Mouse (Mus musculus): Measurements from ENCODE around the gene Ccn2. TPM values are rescaled to one million over a fixed set of nuclear protein-coding genes. Genes with fewer than 3 reads are reported as not detected.

The Ccn2 gene
- polyA plus RNA-seq, 1 experiment from 2014 or later = 36.8 TPM

DNA sequence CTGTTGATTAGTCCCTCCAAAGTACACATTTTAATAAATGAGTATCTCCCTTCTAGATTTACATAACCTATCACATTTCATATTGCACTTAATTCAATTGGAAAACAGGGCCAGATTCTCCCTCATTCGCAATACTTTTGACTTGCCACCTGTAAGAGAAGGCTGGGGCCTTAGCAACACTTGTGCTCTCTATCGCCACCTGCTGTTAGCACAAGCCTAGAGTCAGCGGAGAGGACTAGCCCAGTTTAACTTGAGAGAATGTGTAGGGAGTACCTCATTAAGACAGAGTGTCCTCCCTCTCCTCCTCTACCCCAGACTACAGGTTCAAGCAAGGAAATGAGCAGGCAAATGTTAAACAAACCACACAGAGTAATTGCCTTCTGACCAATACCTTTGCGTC, 4.1 kb upstream of the Ccn2 start:
- Histone ChIP-seq H3K9ac (no peak overlapping the region), H3K27me3 (replicated peaks) (no peaks in the 10 kb centered on the region), H3K27ac (replicated peaks) (peak overlapping the region; percentile 45; the same call in 1 of the 2 replicates), H3K9me3 (no peaks in the 10 kb centered on the region), H3K36me3 (no peaks in the 10 kb centered on the region), H3K4me3 (no peak overlapping the region), H3K4me2 (no peak overlapping the region), H3K4me1 (peaks cover 46% of the 10 kb centered on the region)
- no peak for ATAC-seq (ENCODE audit: extremely low read depth, insufficient number of reproducible peaks, low FRiP score, low TSS enrichment)
- WGBS = 26% methylated on average over 4 of the region's 4 CpGs

DNA sequence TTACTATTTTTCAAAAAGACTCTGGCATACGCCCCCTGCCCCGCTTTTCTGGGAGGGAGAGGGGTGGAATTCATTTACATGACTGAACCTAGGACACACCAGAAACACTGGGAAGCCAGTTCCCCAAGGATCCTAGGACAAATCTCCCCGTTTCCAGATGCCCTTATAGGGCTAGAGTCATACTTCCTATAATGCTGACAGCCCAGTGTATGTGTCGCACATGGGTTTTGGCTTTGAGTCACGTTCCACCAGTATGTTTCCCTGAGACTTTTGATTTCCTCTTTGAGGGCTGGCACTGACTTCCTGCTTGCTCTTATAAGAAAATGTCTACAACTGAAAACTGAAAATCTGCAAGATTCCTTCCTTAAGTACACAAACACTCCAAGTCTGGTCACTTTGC, 3.5 kb upstream of the Ccn2 start:
- Histone ChIP-seq H3K27ac (replicated peaks) (peak overlapping the region; percentile 45), H3K9me3 (no peaks in the 10 kb centered on the region), H3K4me2 (no peak overlapping the region), H3K4me3 (no peak overlapping the region), H3K27me3 (replicated peaks) (no peaks in the 10 kb centered on the region), H3K4me1 (peaks cover 52% of the 10 kb centered on the region), H3K9ac (no peak overlapping the region), H3K36me3 (0 out of 2 replicates have a peak, but pooled peaks cover under 1% of the 10 kb centered on the region)
- WGBS = 72% methylated on average over 5 of the region's 5 CpGs
- no peak for ATAC-seq (ENCODE audit: extremely low read depth, insufficient number of reproducible peaks, low FRiP score, low TSS enrichment)

DNA sequence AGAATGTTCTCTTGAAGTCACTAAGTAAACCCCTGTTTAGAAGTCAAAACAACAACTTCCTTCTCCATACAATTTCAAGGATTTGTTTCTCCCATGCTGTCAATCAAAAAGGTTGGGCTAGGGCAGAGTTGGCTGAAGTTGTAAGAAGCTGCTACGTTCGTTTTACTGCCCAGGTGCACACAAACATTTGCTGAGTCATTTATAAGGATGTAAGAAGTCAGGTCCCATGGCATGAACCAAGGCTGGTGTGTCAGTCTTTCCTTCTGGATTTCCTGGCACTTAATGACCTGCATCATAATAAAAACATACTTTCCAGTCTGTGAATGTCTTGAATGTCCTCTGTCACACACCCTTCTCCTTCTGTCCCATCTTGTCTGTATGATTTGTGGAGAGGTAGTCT, 2.9 kb upstream of the Ccn2 start:
- WGBS = 63% methylated on average over 2 of the region's 2 CpGs

DNA sequence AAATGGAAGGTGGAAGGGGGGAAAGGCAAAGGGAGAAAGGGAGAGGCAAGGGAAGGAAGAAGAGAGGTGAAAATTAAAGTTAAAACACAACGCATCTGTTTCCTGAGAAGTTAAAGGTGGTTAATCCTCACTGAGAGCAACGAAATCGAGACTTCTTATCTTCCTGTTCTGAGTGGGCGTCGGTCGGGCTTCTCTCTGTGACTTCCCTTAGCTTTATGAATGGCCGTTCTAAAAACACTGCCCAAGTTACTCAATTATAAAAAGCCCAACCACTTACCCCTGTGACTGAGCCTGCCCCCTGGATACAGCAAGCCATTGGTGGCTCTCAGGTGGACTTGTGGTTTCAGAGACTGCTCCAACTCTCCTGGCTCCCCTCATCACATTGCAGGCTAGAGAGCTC, 2.3 kb upstream of the Ccn2 start:
- Histone ChIP-seq H3K4me3 (no peak overlapping the region), H3K9me3 (no peaks in the 10 kb centered on the region), H3K9ac (no peak overlapping the region), H3K4me1 (peaks cover 64% of the 10 kb centered on the region), H3K36me3 (peaks cover 13% of the 10 kb centered on the region), H3K27me3 (replicated peaks) (no peaks in the 10 kb centered on the region), H3K27ac (replicated peaks) (peak overlapping the region; percentile 99), H3K4me2 (peak overlapping the region; percentile 80)
- ATAC-seq (ENCODE audit: extremely low read depth, insufficient number of reproducible peaks, low FRiP score, low TSS enrichment) = no peak
- WGBS = 18% methylated on average over 7 of the region's 7 CpGs

More for the DNA sequence above, 2.9 kb upstream of the Ccn2 start:
- Histone ChIP-seq H3K9me3 (no peaks in the 10 kb centered on the region), H3K27ac (replicated peaks) (peak overlapping the region; percentile 45), H3K36me3 (peaks cover 6% of the 10 kb centered on the region), H3K27me3 (replicated peaks) (no peaks in the 10 kb centered on the region), H3K4me3 (no peak overlapping the region), H3K4me2 (no peak overlapping the region), H3K4me1 (peaks cover 58% of the 10 kb centered on the region), H3K9ac (no peak overlapping the region)
- no peak for ATAC-seq (ENCODE audit: extremely low read depth, insufficient number of reproducible peaks, low FRiP score, low TSS enrichment)

DNA sequence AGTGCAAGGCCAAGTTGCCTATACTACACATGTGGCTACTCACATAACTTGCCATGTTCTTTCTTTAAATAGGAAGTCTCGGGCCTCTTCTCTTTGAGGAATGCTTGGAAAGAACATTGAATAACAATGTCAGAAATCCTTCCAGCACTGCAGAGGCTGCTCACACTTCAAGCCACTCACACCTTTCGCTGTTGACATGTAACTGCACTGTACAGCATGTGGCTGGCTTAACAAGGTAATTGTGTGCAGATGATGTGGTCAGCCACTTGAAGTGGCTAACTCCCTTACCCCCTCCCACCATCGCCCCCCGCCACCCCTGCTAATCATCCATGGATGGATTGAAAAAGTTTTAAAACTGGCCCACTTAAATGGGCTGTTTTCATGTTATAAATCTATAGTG, 1.7 kb upstream of the Ccn2 start:
- no peak overlapping the region for H3K9ac ChIP-seq
- peaks cover 16% of the 10 kb centered on the region for H3K36me3 ChIP-seq
- peak overlapping the region; percentile 80 for H3K4me2 ChIP-seq
- peak; percentile 52; the same call in 1 of the 2 replicates for ATAC-seq (ENCODE audit: extremely low read depth, insufficient number of reproducible peaks, low FRiP score, low TSS enrichment)
- peak overlapping the region; percentile 99 for H3K27ac ChIP-seq (replicated peaks)
- 31% methylated on average over 4 of the region's 4 CpGs for WGBS
- H3K4me3 ChIP-seq = no peak overlapping the region
- H3K4me1 ChIP-seq = peaks cover 68% of the 10 kb centered on the region
- H3K27me3 ChIP-seq (replicated peaks) = no peaks in the 10 kb centered on the region
- H3K9me3 ChIP-seq = no peaks in the 10 kb centered on the region

DNA sequence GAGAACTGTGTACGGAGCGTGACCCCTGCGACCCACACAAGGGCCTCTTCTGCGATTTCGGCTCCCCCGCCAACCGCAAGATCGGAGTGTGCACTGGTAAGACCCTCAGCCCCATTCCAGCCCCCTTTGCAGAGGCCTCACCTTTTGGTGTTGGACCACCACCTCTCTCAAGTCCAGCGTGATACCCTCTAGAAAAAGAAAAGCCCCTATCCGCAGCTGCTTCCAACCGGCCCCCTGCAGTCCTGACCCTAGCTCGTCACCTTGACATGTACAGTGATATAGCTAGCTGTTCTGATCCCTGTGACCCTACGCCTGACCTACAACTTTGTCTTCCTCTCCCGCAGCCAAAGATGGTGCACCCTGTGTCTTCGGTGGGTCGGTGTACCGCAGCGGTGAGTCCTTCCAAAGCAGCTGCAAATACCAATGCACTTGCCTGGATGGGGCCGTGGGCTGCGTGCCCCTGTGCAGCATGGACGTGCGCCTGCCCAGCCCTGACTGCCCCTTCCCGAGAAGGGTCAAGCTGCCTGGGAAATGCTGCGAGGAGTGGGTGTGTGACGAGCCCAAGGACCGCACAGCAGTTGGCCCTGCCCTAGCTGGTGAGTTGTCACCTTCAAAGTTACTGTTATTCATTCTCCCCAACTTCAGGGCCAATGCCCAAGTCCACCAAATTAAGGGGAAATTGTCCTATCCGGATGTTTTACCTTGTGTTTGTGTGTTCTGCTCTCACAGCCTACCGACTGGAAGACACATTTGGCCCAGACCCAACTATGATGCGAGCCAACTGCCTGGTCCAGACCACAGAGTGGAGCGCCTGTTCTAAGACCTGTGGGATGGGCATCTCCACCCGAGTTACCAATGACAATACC, 994 bp downstream of the Ccn2 start:
- Histone ChIP-seq H3K36me3 (peaks cover 16% of the 10 kb centered on the region), H3K27me3 (replicated peaks) (no peaks in the 10 kb centered on the region), H3K9ac (peak overlapping the region; percentile 97), H3K9me3 (no peaks in the 10 kb centered on the region), H3K4me3 (peak overlapping the region; percentile 86), H3K27ac (replicated peaks) (peak overlapping the region; percentile 99), H3K4me2 (peak overlapping the region; percentile 80), H3K4me1 (peaks cover 63% of the 10 kb centered on the region)
- 8% methylated on average over 31 of the region's 31 CpGs for WGBS
- 0 out of 2 replicates have a peak, but pooled peaks have one; percentile 9 for ATAC-seq (ENCODE audit: extremely low read depth, insufficient number of reproducible peaks, low FRiP score, low TSS enrichment)

DNA sequence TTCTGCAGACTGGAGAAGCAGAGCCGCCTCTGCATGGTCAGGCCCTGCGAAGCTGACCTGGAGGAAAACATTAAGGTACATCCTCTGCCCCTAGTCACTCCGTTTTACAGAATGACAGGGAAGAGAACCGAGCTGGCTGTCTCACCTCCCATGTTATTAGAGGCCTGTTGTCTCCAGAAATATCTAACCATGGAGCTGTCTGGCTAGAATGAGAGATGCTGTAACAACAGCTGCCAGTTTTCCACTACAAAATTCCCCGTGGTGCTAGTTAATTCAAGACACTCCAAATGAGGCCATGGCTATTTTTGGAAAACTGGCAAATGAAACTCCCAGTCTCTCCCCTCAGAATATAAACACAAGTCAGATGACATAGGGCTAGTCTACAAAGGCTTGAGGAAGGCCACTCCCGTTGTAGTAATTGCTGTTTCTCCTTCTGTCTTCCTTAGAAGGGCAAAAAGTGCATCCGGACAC, 1.7 kb downstream of the Ccn2 start:
- H3K9me3 ChIP-seq = no peaks in the 10 kb centered on the region
- peak overlapping the region; percentile 99 for H3K27ac ChIP-seq (replicated peaks)
- 29% methylated on average over 7 of the region's 7 CpGs for WGBS
- peak overlapping the region; percentile 80 for H3K4me2 ChIP-seq
- H3K4me3 ChIP-seq = peak overlapping the region; percentile 86
- no peak for ATAC-seq (ENCODE audit: extremely low read depth, insufficient number of reproducible peaks, low FRiP score, low TSS enrichment)
- H3K9ac ChIP-seq = peak overlapping the region; percentile 97
- H3K27me3 ChIP-seq (replicated peaks) = no peaks in the 10 kb centered on the region
- peaks cover 16% of the 10 kb centered on the region for H3K36me3 ChIP-seq
- peaks cover 56% of the 10 kb centered on the region for H3K4me1 ChIP-seq

DNA sequence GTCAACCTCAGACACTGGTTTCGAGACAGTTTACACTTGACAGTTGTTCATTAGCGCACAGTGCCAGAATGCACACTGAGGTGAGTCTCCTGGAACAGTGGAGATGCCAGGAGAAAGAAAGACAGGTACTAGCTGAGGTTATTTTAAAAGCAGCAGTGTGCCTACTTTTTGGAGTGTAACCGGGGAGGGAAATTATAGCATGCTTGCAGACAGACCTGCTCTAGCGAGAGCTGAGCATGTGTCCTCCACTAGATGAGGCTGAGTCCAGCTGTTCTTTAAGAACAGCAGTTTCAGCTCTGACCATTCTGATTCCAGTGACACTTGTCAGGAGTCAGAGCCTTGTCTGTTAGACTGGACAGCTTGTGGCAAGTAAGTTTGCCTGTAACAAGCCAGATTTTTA, 2.5 kb downstream of the Ccn2 start:
- Histone ChIP-seq H3K4me1 (peaks cover 47% of the 10 kb centered on the region), H3K9me3 (no peaks in the 10 kb centered on the region), H3K27ac (replicated peaks) (peak overlapping the region; percentile 99), H3K4me3 (peak overlapping the region; percentile 86), H3K4me2 (peak overlapping the region; percentile 80), H3K27me3 (replicated peaks) (no peaks in the 10 kb centered on the region), H3K36me3 (peaks cover 16% of the 10 kb centered on the region), H3K9ac (peak overlapping the region; percentile 97)
- 55% methylated on average over 4 of the region's 4 CpGs for WGBS
- no peak for ATAC-seq (ENCODE audit: extremely low read depth, insufficient number of reproducible peaks, low FRiP score, low TSS enrichment)

DNA sequence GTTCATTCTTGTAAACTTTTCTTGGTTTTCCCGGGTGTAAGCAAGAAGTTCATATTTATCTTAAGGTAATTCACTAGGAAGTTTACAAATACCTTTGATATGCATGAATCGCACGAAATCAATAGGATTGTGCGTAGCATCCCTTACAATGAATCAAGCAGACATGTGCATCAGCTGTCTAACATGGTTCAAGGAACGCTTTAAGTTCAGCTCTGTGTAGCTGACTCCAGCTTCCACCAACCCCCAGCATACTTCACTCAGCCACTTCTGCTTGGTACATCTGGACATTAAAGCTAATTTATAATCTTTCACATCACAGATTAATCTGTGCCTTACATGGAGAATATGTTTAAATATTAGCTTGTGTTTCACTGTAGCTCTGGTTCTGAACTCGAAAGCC, 3.5 kb downstream of the Ccn2 start:
- WGBS = 85% methylated on average over 6 of the region's 6 CpGs

DNA sequence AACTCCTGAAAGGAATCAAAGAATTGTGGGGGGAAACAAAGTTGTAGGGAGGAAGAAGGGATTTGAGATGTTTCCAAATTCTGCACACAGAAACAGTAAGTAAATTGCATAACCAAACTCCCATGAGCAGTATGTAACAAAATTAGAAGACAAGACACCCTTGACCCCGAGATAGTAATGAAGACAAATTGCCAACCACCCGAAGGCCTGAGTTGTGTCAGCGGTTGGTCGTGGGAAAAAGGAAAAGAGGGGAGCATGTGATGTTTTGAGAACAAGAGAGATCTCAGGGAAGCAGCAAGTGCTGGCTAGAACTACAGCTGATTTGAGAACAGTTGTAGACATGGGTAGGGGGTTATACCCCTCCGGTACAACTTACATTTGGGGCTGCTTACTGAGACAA, 4.6 kb downstream of the Ccn2 start:
- no peak overlapping the region for H3K4me2 ChIP-seq
- H3K27me3 ChIP-seq (replicated peaks) = no peaks in the 10 kb centered on the region
- ATAC-seq (ENCODE audit: extremely low read depth, insufficient number of reproducible peaks, low FRiP score, low TSS enrichment) = no peak
- H3K9me3 ChIP-seq = no peaks in the 10 kb centered on the region
- no peak overlapping the region for H3K4me3 ChIP-seq
- no peak overlapping the region for H3K9ac ChIP-seq
- H3K36me3 ChIP-seq = peaks cover 16% of the 10 kb centered on the region
- H3K27ac ChIP-seq (replicated peaks) = 0 out of 2 replicates have a peak overlapping the region, but pooled peaks have one; percentile 6
- 59% methylated on average over 5 of the region's 5 CpGs for WGBS
- H3K4me1 ChIP-seq = peaks cover 27% of the 10 kb centered on the region

More for the DNA sequence above, 3.5 kb downstream of the Ccn2 start:
- H3K4me2 ChIP-seq = 0 out of 2 replicates have a peak overlapping the region, but pooled peaks have one; percentile 80
- ATAC-seq (ENCODE audit: extremely low read depth, insufficient number of reproducible peaks, low FRiP score, low TSS enrichment) = no peak
- peaks cover 38% of the 10 kb centered on the region for H3K4me1 ChIP-seq
- no peaks in the 10 kb centered on the region for H3K27me3 ChIP-seq (replicated peaks)
- 0 out of 2 replicates have a peak overlapping the region, but pooled peaks have one; percentile 86 for H3K4me3 ChIP-seq
- H3K36me3 ChIP-seq = peaks cover 16% of the 10 kb centered on the region
- H3K9me3 ChIP-seq = no peaks in the 10 kb centered on the region
- H3K27ac ChIP-seq (replicated peaks) = no peak overlapping the region
- H3K9ac ChIP-seq = no peak overlapping the region

DNA sequence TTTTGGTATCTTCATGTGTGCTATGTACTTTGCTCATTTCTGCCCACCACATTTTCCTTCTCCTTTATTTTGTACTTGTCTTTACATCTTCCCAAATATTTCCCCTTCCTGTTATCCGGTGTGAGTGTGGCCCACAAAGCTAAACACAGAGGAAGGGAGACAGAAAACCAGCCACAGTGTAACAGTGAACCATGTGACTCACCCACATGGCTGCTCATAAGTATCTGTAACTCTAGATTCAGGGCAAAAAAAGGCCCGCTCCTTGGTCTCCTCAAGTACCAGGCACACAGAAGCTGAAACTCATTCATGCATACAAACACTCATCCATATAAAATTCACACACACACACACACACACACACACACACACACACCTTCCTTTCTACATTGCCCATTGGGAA, 7.8 kb downstream of the Ccn2 start:
- H3K4me1 ChIP-seq = peaks cover 6% of the 10 kb centered on the region
- WGBS = 79% methylated on average over 2 of the region's 2 CpGs
- H3K4me2 ChIP-seq = no peak overlapping the region
- H3K27me3 ChIP-seq (replicated peaks) = no peaks in the 10 kb centered on the region
- H3K4me3 ChIP-seq = no peak overlapping the region
- H3K9ac ChIP-seq = no peak overlapping the region
- H3K27ac ChIP-seq (replicated peaks) = no peak overlapping the region
- no peak for ATAC-seq (ENCODE audit: extremely low read depth, insufficient number of reproducible peaks, low FRiP score, low TSS enrichment)
- H3K9me3 ChIP-seq = no peaks in the 10 kb centered on the region
- H3K36me3 ChIP-seq = peaks cover 3% of the 10 kb centered on the region
